Mouse (Mus musculus) kidney, adult 10 weeks (tissue): ENCODE data around the gene Sowahb. TPM values are rescaled to one million over a fixed set of nuclear protein-coding genes. Genes with fewer than 3 reads are reported as not detected.

Source experiments
- polyA plus RNA-seq: library from polyadenylated mRNA; stranded (reverse); fragments of 350-450 nt; fragmentation: Illumina TruSeq; extraction: RNeasy Lipid Tissue Mini Kit (QIAGEN cat#74804); gene quantifications from one replicate; pipeline ENCODE4 v1.2.3, GENCODE M21; 2014; ENCODE audit warnings: low read depth, low replicate concordance

The Sowahb gene
- polyA plus RNA-seq = 10.3 TPM

GRCm38 (mm10) chr5:93044584-93045370 lies at the start of gene Sowahb:
Gene Sowahb (minus strand): TSS chr5:93045022.

GRCm38 (mm10) chr5:93092857-93093622 lies 48.2 kb upstream of the Sowahb start, which contains the start of gene Sept11:
Gene Sept11 (plus strand): TSS chr5:93093437.

Other genes with a start within 250 kb of the Sowahb start
- gene Sept11, start 48.4 kb upstream of the Sowahb start, polyA plus RNA-seq = 45.8 TPM
- 716 TPM for gene Ccni, start 161.5 kb upstream of the Sowahb start, polyA plus RNA-seq
- gene 2010109A12Rik, start 161.5 kb upstream of the Sowahb start, polyA plus RNA-seq = 2.5 TPM
- 54.4 TPM for gene Ccng2, start 222.2 kb upstream of the Sowahb start, polyA plus RNA-seq